Mouse (Mus musculus) olfactory bulb, adult 2 months (tissue): ENCODE results near the gene Gm26620.

Experiments used
- CTCF ChIP-seq: fragments of 200-500 bp; IDR thresholded peaks from 2 replicates; pipeline ENCODE4 v1.5.1; 2012; ENCODE audit warnings: low read depth, mild to moderate bottlenecking, low read length, moderate library complexity; ENCODE audit not compliant: insufficient read depth
- POLR2A ChIP-seq: fragments of 200-500 bp; IDR thresholded peaks from 2 replicates; pipeline ENCODE4 v1.6.1; 2012; ENCODE audit warnings: mild to moderate bottlenecking, low read depth, low read length, moderate library complexity; ENCODE audit not compliant: insufficient read depth

- TF ChIP-seq CTCF (no peak), POLR2A (no peak)
These were observed 13.7 kb downstream of the Gm26620 start for GRCm38 (mm10) chr1:170898413-170899075.
